Mouse (Mus musculus) stomach, embryonic 16.5 days (tissue): Measurements from ENCODE around the gene Ubc. TPM values are rescaled to one million over a fixed set of nuclear protein-coding genes. Genes with fewer than 3 reads are reported as not detected.

ENCODE experiments used
- ATAC-seq: fragments of 200-750 bp; cut with Nextera tagmentation; 2 replicates; pipeline ENCODE4 v1.8.0; 2017; ENCODE audit warnings: moderate number of reproducible peaks, moderate TSS enrichment; ENCODE audit not compliant: insufficient read depth, low FRiP score
- H3K27ac ChIP-seq: fragments of 300-500 bp; sonication (generic); 2 replicates; pipeline ENCODE4 v1.5.1; 2014; ENCODE audit warnings: low read length
- H3K27me3 ChIP-seq: fragments of 300-500 bp; sonication (generic); 2 replicates; pipeline ENCODE4 v1.6.1; 2014; ENCODE audit warnings: low read length, control low read depth, mixed read lengths; ENCODE audit not compliant: control insufficient read depth, insufficient read depth
- H3K36me3 ChIP-seq: fragments of 300-500 bp; sonication (generic); 2 replicates; pipeline ENCODE4 v1.6.1; 2014; ENCODE audit warnings: low read length; ENCODE audit not compliant: control insufficient read depth, insufficient read depth
- H3K4me1 ChIP-seq: fragments of 300-500 bp; sonication (generic); 2 replicates; pipeline ENCODE4 v1.6.1; 2014; ENCODE audit warnings: low read length, control low read depth, mixed read lengths; ENCODE audit not compliant: control insufficient read depth, insufficient read depth
- H3K4me2 ChIP-seq: fragments of 300-500 bp; sonication (generic); 2 replicates; pipeline ENCODE4 v1.6.1; 2014; ENCODE audit warnings: low read depth, low read length, mixed read lengths
- H3K4me3 ChIP-seq: fragments of 300-500 bp; sonication (generic); replicated peaks from 2 replicates; pipeline ENCODE4 v1.5.1; 2014; ENCODE audit warnings: mild to moderate bottlenecking, low read length
- H3K9ac ChIP-seq: fragments of 300-500 bp; sonication (generic); 2 replicates; pipeline ENCODE4 v1.6.1; 2014; ENCODE audit warnings: low read length
- H3K9me3 ChIP-seq: fragments of 300-500 bp; sonication (generic); replicated peaks from 2 replicates; pipeline ENCODE4 v1.6.1; 2016; ENCODE audit warnings: low read length, control low read depth; ENCODE audit not compliant: control insufficient read depth
- WGBS: fragments of 180-500 bp; shearing (Covaris S2); extraction: QIAGEN DNeasy Blood & Tissue Kit; methylation state at CpG from one replicate; pipeline ENCODE4 v1.1.7; 2014; 5-methylcytosine and 5-hydroxymethylcytosine counted together
- polyA plus RNA-seq: library from polyadenylated mRNA; unstranded; fragments of >200 nt; fragmentation: Nextera tagmentation; extraction: Ambion mirVana; gene quantifications from 2 replicates; pipeline ENCODE4 v1.2.1, GENCODE M21; 2015

Gene Ubc
- polyA plus RNA-seq, 1 experiment from 2014 or later: 1,047 TPM

DNA sequence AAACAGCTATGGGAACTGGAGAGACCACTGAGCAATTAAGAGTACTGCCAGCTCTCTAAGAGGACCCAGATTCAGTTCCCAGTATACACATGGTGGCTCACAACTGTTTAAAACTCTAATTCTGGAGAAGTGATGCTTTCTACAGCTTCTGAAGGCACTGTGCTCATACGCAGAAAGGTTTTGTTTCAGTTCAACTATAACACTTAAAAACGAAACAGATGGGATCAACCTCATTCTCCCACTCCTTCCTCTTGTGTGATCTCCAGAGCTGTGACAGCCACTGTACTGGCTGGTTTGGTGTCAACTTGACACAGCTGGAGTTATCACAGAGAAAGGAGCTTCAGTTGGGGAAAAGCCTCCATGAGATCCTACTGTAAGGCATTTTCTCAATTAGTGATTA is 14.1 kb downstream of the Ubc start:
- no peak overlapping the region for H3K27ac ChIP-seq
- no peaks in the 10 kb centered on the region for H3K36me3 ChIP-seq
- no peaks in the 10 kb centered on the region for H3K4me1 ChIP-seq
- H3K4me2 ChIP-seq: no peak overlapping the region
- H3K27me3 ChIP-seq: no peaks in the 10 kb centered on the region
- no peak overlapping the region for H3K9ac ChIP-seq
- no peaks in the 10 kb centered on the region for H3K9me3 ChIP-seq
- no peak overlapping the region for H3K4me3 ChIP-seq
- no peak for ATAC-seq
- 80% methylated on average over 2 of the region's 2 CpGs for WGBS

DNA sequence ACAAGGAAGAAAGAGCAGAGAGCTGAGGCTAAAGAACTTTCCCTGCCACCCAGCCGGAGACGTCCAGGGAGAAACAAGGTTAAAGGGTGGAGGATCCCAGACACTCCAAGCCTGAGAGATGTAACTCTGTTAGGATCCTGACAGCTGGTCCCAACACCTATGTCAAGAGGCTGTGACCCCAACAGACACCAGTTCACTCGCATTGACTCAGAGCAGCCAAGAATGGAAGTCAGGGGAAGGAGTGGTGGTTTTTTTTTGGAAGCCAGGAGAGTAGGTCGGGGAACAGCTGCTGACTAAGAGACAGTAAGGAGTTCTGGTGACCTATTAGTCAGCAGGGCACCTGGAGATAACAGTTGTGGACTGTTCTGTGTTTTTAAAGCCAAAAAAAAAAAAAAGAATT is 18.0 kb downstream of the Ubc start:
- ATAC-seq: no peak
- WGBS: 66% methylated on average over 4 of the region's 4 CpGs
- H3K9me3 ChIP-seq: no peaks in the 10 kb centered on the region
- H3K9ac ChIP-seq: no peak overlapping the region
- H3K27me3 ChIP-seq: no peaks in the 10 kb centered on the region
- H3K4me2 ChIP-seq: no peak overlapping the region
- no peaks in the 10 kb centered on the region for H3K4me1 ChIP-seq
- H3K27ac ChIP-seq: no peak overlapping the region
- H3K4me3 ChIP-seq: no peak overlapping the region
- no peaks in the 10 kb centered on the region for H3K36me3 ChIP-seq

DNA sequence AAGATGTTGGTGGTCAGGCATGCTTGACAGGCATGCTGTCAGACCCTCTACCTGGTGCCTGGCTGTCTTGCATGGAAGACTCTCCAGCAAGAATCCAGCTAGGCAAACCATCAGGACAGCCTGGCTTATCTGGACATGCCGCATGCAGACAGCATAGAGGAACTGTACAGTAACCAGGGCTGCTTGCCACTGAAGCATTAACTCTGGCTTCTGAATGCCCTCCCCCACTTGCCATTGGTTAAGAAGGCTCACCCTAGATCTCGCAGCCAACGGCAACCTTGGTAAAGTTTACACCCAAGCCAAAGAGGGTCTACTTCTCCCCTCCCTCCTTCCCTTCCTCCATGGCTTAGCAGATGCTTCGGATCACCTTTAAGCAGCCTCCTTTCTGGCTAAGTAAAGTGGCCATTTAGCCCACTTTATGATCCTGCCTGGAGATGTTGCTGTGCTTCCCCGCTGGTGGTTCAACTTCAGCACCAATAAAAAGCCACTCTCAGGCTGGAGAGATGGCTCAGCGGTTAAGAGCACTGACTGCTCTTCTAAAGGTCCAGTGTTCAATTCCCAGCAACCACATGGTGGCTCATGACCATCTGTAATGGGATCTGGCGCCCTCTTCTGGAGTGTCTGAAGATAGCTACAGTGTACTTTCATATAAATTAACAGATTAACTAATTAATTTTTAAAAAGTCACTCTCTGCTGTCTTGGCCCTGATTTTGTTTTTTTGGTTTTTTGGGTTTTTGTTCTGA is 18.9 kb downstream of the Ubc start:
- H3K9me3 ChIP-seq: no peaks in the 10 kb centered on the region
- H3K27me3 ChIP-seq: no peaks in the 10 kb centered on the region
- no peak overlapping the region for H3K4me3 ChIP-seq
- no peaks in the 10 kb centered on the region for H3K4me1 ChIP-seq
- no peak overlapping the region for H3K9ac ChIP-seq
- 72% methylated on average over 7 of the region's 7 CpGs for WGBS
- H3K36me3 ChIP-seq: no peaks in the 10 kb centered on the region
- no peak overlapping the region for H3K4me2 ChIP-seq
- no peak overlapping the region for H3K27ac ChIP-seq
- no peak for ATAC-seq

DNA sequence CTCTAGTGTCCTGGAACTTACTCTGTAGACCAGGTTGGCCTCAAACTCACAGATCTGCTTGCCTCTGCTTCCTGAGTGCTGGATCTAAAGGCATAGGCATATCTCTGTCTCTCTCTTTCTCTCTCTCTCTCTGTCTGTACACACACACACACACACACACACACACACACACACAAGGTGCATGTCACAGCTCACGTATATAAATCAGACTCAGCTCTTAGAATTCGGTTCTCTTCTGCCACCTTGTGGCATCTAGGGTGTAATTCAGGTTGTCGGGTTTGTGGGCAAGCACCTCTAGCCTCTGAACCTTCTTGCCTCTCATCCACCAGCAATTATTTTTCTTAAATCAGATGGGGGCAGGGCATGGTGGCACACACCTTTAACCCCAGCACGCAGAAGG is 21.4 kb downstream of the Ubc start:
- 1% methylated on average over 4 of the region's 4 CpGs for WGBS
- H3K4me1 ChIP-seq: no peaks in the 10 kb centered on the region
- peak; percentile 22; the same call in 1 of the 2 replicates for ATAC-seq

DNA sequence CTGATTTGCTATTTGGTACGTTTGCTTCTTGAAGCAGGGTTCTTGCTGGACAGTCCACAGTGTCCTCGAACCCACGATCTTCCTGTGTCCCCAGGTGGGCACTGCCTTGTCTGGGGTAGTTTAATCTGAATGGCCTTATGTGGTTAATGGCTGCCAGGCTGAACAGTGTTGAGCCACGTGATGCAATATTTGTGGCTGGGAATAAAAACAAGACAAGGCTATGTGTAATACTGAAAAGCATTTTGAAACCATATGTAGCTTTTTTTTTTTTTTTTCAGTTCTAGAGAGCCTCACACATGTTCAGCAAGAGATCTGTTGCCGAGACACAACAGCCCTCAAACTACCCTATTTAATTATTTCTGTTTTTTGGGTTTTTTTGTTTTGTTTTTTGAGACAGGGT is 21.8 kb downstream of the Ubc start:
- H3K4me2 ChIP-seq: no peak overlapping the region
- WGBS: 66% methylated on average over 5 of the region's 5 CpGs
- no peaks in the 10 kb centered on the region for H3K36me3 ChIP-seq
- no peak overlapping the region for H3K9ac ChIP-seq
- H3K27ac ChIP-seq: no peak overlapping the region
- H3K27me3 ChIP-seq: no peaks in the 10 kb centered on the region
- H3K4me1 ChIP-seq: no peaks in the 10 kb centered on the region
- ATAC-seq: no peak
- H3K4me3 ChIP-seq: no peak overlapping the region
- H3K9me3 ChIP-seq: no peaks in the 10 kb centered on the region

More for the DNA sequence above, 21.4 kb downstream of the Ubc start:
- H3K27ac ChIP-seq: no peak overlapping the region
- no peaks in the 10 kb centered on the region for H3K9me3 ChIP-seq
- H3K9ac ChIP-seq: no peak overlapping the region
- no peak overlapping the region for H3K4me2 ChIP-seq
- no peaks in the 10 kb centered on the region for H3K36me3 ChIP-seq
- H3K4me3 ChIP-seq: no peak overlapping the region
- no peaks in the 10 kb centered on the region for H3K27me3 ChIP-seq

- ATAC-seq: no peak
- H3K9me3 ChIP-seq: no peaks in the 10 kb centered on the region
- H3K4me2 ChIP-seq: no peak overlapping the region
- WGBS: 62% methylated on average over 4 of the region's 4 CpGs
- H3K36me3 ChIP-seq: no peaks in the 10 kb centered on the region
- no peak overlapping the region for H3K27ac ChIP-seq
- no peaks in the 10 kb centered on the region for H3K27me3 ChIP-seq
- H3K4me1 ChIP-seq: no peaks in the 10 kb centered on the region
- no peak overlapping the region for H3K9ac ChIP-seq
- no peak overlapping the region for H3K4me3 ChIP-seq
These were observed 25.1 kb downstream of the Ubc start for GRCm38 (mm10) chr5:125364851-125365429.

- ATAC-seq: no peak; the same call in 1 of the 2 replicates
- WGBS: 64% methylated on average over 7 of the region's 7 CpGs
- no peak overlapping the region for H3K27ac ChIP-seq
These were observed 26.1 kb downstream of the Ubc start for GRCm38 (mm10) chr5:125363894-125364293.

GRCm38 (mm10) chr5:125360981-125361510 is 29.0 kb downstream of the Ubc start:
- 77% methylated on average over 16 of the region's 16 CpGs for WGBS
- Histone ChIP-seq H3K4me2 (no peak overlapping the region), H3K27me3 (no peaks in the 10 kb centered on the region), H3K9me3 (no peaks in the 10 kb centered on the region), H3K9ac (no peak overlapping the region), H3K4me1 (peaks cover 3% of the 10 kb centered on the region; the same call in 1 of the 2 replicates), H3K27ac (no peak overlapping the region), H3K4me3 (no peak overlapping the region), H3K36me3 (no peaks in the 10 kb centered on the region)
- no peak for ATAC-seq

More at GRCm38 (mm10) chr5:125363894-125364293, 26.1 kb downstream of the Ubc start:
- H3K9me3 ChIP-seq: no peaks in the 10 kb centered on the region
- H3K9ac ChIP-seq: no peak overlapping the region
- H3K4me1 ChIP-seq: no peaks in the 10 kb centered on the region
- H3K36me3 ChIP-seq: no peaks in the 10 kb centered on the region
- H3K27me3 ChIP-seq: no peaks in the 10 kb centered on the region
- H3K4me3 ChIP-seq: no peak overlapping the region
- no peak overlapping the region for H3K4me2 ChIP-seq

DNA sequence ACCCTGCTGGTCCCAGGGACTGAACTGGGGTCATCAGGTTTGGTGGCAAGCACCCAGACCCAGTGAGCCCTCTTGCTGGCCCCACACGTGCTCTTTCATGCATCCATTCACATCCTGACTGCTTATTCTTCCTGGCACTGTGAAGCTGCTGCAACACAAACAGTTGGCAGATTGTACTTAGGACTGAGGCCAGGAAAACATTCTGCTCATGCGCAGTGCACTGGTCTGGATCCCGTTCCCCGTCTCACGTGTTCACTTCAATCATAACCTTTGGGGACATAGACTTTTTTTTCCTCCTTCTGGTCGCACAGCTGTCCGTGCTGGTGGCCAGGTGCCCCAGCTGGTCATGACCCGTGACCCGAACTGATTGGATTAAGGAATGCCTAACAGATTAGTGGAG is 29.4 kb downstream of the Ubc start:
- Histone ChIP-seq H3K9ac (no peak overlapping the region), H3K9me3 (no peaks in the 10 kb centered on the region), H3K27me3 (no peaks in the 10 kb centered on the region), H3K4me1 (peaks cover 3% of the 10 kb centered on the region; the same call in 1 of the 2 replicates), H3K4me2 (no peak overlapping the region), H3K36me3 (no peaks in the 10 kb centered on the region), H3K27ac (no peak overlapping the region), H3K4me3 (no peak overlapping the region)
- 65% methylated on average over 9 of the region's 9 CpGs for WGBS
- no peak for ATAC-seq
